Mouse (Mus musculus) forebrain, embryonic 11.5 days (tissue): ENCODE measurements around the gene Igsf23. TPM values are rescaled to one million over a fixed set of nuclear protein-coding genes. Genes with fewer than 3 reads are reported as not detected.
"Not testable (repeated sequence)": the region's sequence is repeated elsewhere in the genome, so short reads cannot be mapped to it uniquely, and the experiment has no call there.

Source experiments
- ATAC-seq: fragments of 200-750 bp; cut with Nextera tagmentation; replicated peaks from 2 replicates; pipeline ENCODE4 v1.8.0; 2017; ENCODE audit warnings: moderate TSS enrichment; ENCODE audit not compliant: low FRiP score
- DNase-seq: peaks from one replicate; pipeline ENCODE4 v3.0.0-alpha.2; 2017; ENCODE audit warnings: low spot score
- H3K27ac ChIP-seq: fragments of 300-500 bp; sonication (generic); 2 replicates; pipeline ENCODE4 v1.5.1; 2014; ENCODE audit warnings: low read depth, low read length
- H3K27me3 ChIP-seq: fragments of 300-500 bp; sonication (generic); 2 replicates; pipeline ENCODE4 v1.6.1; 2014; ENCODE audit warnings: mild to moderate bottlenecking, low read length, mixed read lengths; ENCODE audit not compliant: control insufficient read depth, insufficient read depth
- H3K36me3 ChIP-seq: fragments of 300-500 bp; sonication (generic); 2 replicates; pipeline ENCODE4 v1.6.1; 2014; ENCODE audit warnings: mild to moderate bottlenecking, low read length, moderate library complexity, mixed read lengths; ENCODE audit not compliant: control insufficient read depth, insufficient read depth
- H3K4me1 ChIP-seq: fragments of 300-500 bp; sonication (generic); replicated peaks from 2 replicates; pipeline ENCODE4 v1.6.1; 2014; ENCODE audit warnings: low read length, mixed read lengths; ENCODE audit not compliant: control insufficient read depth, insufficient read depth
- H3K4me2 ChIP-seq: fragments of 300-500 bp; sonication (generic); 2 replicates; pipeline ENCODE4 v1.6.1; 2014; ENCODE audit warnings: low read depth, mild to moderate bottlenecking, low read length, moderate library complexity, mixed read lengths; ENCODE audit not compliant: severe bottlenecking
- H3K4me3 ChIP-seq: fragments of 300-500 bp; sonication (generic); 2 replicates; pipeline ENCODE4 v1.5.1; 2014; ENCODE audit warnings: low read depth, low read length
- H3K9ac ChIP-seq: fragments of 300-500 bp; sonication (generic); 2 replicates; pipeline ENCODE4 v1.6.1; 2014; ENCODE audit warnings: low read length
- H3K9me3 ChIP-seq: fragments of 300-500 bp; sonication (generic); 2 replicates; pipeline ENCODE4 v1.6.1; 2016; ENCODE audit warnings: low read length, mixed read lengths; ENCODE audit not compliant: control insufficient read depth
- WGBS: fragments of 180-500 bp; shearing (Covaris S2); extraction: QIAGEN DNeasy Blood & Tissue Kit; methylation state at CpG from one replicate; pipeline ENCODE4 v1.1.7; 2014; 5-methylcytosine and 5-hydroxymethylcytosine counted together
- polyA plus RNA-seq: library from polyadenylated mRNA; unstranded; fragments of >200 nt; fragmentation: Nextera tagmentation; extraction: Ambion mirVana; gene quantifications from 2 replicates; pipeline ENCODE4 v1.2.1, GENCODE M21; 2014

Gene Igsf23
- polyA plus RNA-seq, 1 experiment from 2014 or later: 0.13 TPM

GRCm38 (mm10) chr7:19930481-19930880, 20.1 kb downstream of the Igsf23 start:
- not testable (repeated sequence) for H3K9ac ChIP-seq, H3K4me2 ChIP-seq, H3K36me3 ChIP-seq, H3K4me1 ChIP-seq, H3K27ac ChIP-seq, ATAC-seq, H3K9me3 ChIP-seq, DNase-seq, H3K4me3 ChIP-seq, H3K27me3 ChIP-seq
- 82% methylated on average over 6 of the region's 6 CpGs for WGBS

DNA sequence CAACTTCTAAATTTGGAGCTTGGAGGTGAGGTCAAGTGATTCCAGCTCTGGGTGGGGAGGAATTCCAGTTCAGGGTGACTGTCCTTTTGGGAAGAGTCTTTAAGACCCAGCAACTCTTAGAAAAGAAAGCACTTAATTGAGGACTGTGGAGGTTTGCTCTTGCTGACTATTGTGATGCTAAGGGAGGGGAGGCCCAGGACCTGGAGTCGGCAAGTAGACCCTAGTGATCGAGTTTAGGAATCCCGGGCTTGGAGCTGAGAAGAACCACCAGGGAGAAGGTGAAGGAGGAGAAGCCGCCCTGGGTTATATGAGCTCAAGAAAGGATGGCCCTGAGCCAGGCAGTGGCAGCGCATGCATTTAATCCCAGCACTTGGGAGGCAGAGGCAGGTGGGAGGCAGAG, 22.1 kb downstream of the Igsf23 start:
- H3K36me3 ChIP-seq: no peaks in the 10 kb centered on the region
- no peak overlapping the region for H3K9ac ChIP-seq
- no peak overlapping the region for H3K4me3 ChIP-seq
- no peak for ATAC-seq
- no peaks in the 10 kb centered on the region for H3K27me3 ChIP-seq
- no peaks in the 10 kb centered on the region for H3K9me3 ChIP-seq
- no peaks in the 10 kb centered on the region; the same call in 1 of the 2 replicates for H3K4me1 ChIP-seq
- 80% methylated on average over 5 of the region's 5 CpGs for WGBS
- no peak for DNase-seq
- H3K27ac ChIP-seq: no peak overlapping the region
- H3K4me2 ChIP-seq: no peak overlapping the region

DNA sequence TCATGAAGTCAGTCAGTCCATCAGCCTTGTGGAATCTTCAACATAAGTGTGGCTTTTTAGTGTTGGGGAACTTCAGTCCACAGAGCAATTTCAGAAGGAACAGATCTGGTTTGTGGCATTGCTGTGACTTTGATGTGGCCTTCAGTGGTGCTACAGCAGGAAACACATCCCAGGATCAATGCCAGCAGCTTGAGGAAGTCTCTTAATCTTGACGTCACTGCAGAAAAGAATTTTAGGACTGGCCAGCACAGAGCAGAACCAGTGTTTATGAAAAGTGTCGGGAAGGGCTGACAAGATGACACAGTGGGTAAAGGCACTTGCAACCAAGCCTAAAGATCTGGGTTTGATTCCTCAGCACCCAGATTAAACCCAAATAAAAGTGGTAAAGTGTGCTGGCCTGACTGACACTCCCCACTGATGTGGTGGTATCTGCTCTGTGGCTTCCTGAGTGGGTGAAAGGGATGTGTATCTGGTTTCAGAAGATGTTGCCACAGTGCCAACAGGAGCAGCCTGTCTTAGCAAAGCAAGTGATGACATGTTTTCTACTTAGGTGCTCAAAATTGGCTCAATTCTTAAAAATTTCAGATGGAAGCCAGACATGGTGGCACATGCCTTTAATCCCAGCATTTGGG, 23.6 kb downstream of the Igsf23 start:
- Histone ChIP-seq H3K27me3 (no peaks in the 10 kb centered on the region), H3K4me1 (no peaks in the 10 kb centered on the region), H3K4me2 (no peak overlapping the region), H3K9ac (no peak overlapping the region), H3K9me3 (no peaks in the 10 kb centered on the region), H3K4me3 (no peak overlapping the region), H3K27ac (no peak overlapping the region), H3K36me3 (no peaks in the 10 kb centered on the region)
- WGBS: 77% methylated on average over 2 of the region's 2 CpGs
- ATAC-seq (no peak), DNase-seq (no peak)

DNA sequence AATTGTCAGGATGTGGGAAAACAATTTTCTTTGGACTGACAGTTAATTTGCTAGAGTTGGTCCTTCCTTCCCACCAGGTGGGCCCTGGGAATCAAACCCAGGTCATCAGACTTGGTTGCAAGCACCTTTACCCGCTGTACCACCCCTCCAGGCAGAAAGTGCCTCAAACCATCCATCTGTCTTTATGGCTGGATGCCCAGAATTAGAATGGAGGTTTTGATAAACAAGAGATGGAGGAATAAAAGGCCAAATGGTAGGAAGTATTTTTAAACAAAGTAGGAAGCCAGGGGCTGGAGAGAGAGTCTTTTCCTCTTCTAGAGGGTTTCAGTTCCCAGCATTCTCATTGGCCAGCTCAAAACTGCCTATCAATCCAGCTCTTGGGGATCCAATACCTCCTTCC, 25.2 kb downstream of the Igsf23 start:
- Histone ChIP-seq H3K4me3 (no peak overlapping the region), H3K27me3 (no peaks in the 10 kb centered on the region), H3K4me1 (no peaks in the 10 kb centered on the region), H3K9ac (no peak overlapping the region), H3K27ac (no peak overlapping the region), H3K36me3 (no peaks in the 10 kb centered on the region), H3K9me3 (no peaks in the 10 kb centered on the region), H3K4me2 (no peak overlapping the region)
- no peak for DNase-seq
- no peak for ATAC-seq
- 75% methylated on average over 1 of the region's 1 CpGs for WGBS

DNA sequence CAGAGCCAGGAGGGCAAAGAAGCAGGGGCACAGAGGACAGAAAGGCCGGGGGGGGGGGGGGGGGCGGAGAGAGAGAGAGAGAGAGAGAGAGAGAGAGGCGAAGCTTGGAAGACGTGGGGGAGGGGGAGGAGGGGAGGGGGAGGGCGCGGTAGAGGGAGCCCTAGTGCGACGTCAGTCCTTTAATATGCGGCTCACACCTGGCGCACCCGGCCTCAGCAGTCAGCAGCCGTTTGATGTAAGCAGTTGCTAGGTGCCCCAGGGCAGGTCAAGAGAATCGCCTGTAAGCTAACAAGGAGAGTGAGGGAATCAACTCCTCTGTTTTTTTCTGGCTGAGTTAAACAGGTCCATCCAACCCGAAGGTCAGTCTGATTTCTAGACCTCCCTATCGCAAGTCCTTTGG, 26.8 kb downstream of the Igsf23 start:
- Histone ChIP-seq H3K4me2 (no peak overlapping the region), H3K27me3 (no peaks in the 10 kb centered on the region), H3K36me3 (no peaks in the 10 kb centered on the region), H3K27ac (no peak overlapping the region), H3K4me1 (no peaks in the 10 kb centered on the region), H3K4me3 (no peak overlapping the region), H3K9ac (no peak overlapping the region), H3K9me3 (no peaks in the 10 kb centered on the region)
- ATAC-seq (no peak), DNase-seq (peak; percentile 56)
- WGBS: 10% methylated on average over 10 of the region's 15 CpGs

- DNase-seq (no peak), ATAC-seq (no peak)
- Histone ChIP-seq H3K4me2 (no peak overlapping the region), H3K4me1 (no peaks in the 10 kb centered on the region), H3K27ac (no peak overlapping the region), H3K36me3 (no peaks in the 10 kb centered on the region), H3K4me3 (no peak overlapping the region), H3K9ac (no peak overlapping the region), H3K9me3 (no peaks in the 10 kb centered on the region), H3K27me3 (no peaks in the 10 kb centered on the region)
- WGBS: 45% methylated on average over 2 of the region's 2 CpGs
Measured at GRCm38 (mm10) chr7:19923354-19923753, 27.2 kb downstream of the Igsf23 start.

DNA sequence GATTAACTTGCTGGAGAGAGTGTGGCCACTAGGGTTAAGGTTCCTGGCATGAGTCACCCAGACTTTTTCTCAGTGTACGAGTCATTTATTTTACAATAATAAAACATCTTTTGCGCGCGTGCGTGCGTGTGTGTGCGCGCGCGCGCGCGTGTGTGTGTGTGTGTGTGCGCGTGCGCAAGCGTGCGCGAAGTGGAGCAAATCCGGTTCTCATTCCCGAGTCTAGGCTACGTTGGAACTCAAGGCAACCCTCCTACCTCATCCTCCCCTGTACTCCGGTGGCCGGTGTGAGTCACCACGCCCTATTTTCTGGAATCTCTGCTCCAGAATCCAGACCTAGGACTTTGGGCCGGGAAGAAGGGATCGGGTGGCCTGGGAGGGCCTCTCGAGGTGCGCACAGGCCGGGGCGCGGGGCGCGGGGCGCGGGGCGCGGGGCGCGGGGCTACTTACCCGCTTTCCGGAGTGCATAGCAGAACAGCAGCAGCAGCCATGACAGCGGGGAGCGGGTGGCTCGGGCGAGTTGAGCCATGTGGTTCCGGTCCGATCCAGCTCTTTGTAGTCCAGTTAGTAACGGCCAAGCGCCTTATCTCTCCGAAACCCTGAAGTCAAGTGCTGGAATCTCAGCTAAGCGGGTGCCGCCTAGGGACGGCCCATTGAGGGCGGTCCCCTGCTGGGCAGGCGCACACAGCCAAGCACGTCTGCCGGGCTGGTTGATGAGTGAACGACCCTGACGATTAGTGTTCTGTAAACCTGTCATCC, 29.9 kb downstream of the Igsf23 start, which contains the start of gene Pvr:
Gene Pvr (minus strand): TSS at position 655 of the 756 bp plus-strand sequence.
- under 1% methylated on average over 60 of the region's 60 CpGs for WGBS
- H3K27ac ChIP-seq: no peak within 1 kb of the TSS
- H3K36me3 ChIP-seq: no peaks in the 10 kb centered on the region
- peak; percentile 78 for DNase-seq
- peak; percentile 81 for ATAC-seq
- no peaks in the 10 kb centered on the region for H3K27me3 ChIP-seq
- H3K4me3 ChIP-seq: peak within 1 kb of the TSS; percentile 52
- no peaks in the 10 kb centered on the region for H3K4me1 ChIP-seq
- peak within 1 kb of the TSS; percentile 61 for H3K4me2 ChIP-seq
- H3K9ac ChIP-seq: peak within 1 kb of the TSS; percentile 68
- H3K9me3 ChIP-seq: no peaks in the 10 kb centered on the region

DNA sequence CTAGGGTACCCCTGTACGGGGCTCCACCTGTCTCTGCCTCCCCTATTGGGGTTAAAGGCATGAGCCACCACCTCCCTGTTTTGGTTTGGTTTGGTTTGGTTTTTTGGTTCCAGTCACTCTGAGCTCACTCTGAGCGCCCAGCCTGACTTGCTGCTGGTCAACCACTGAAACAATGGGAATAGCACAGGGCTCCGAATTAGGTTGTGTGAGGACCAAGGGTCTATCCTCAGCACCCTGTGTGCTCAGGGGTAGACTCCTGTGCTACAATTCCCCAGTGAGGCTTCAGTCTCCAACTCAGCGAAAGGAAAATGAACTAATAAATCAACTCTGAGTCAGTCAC, 30.4 kb downstream of the Igsf23 start:
- H3K9me3 ChIP-seq: no peaks in the 10 kb centered on the region
- ATAC-seq: peak; percentile 42
- H3K4me1 ChIP-seq: no peaks in the 10 kb centered on the region
- peak overlapping the region; percentile 68; the same call in 1 of the 2 replicates for H3K9ac ChIP-seq
- peak overlapping the region; percentile 52 for H3K4me3 ChIP-seq
- WGBS: 39% methylated on average over 4 of the region's 4 CpGs
- H3K4me2 ChIP-seq: peak overlapping the region; percentile 61
- H3K36me3 ChIP-seq: no peaks in the 10 kb centered on the region
- H3K27ac ChIP-seq: no peak overlapping the region
- H3K27me3 ChIP-seq: no peaks in the 10 kb centered on the region
- no peak for DNase-seq

DNA sequence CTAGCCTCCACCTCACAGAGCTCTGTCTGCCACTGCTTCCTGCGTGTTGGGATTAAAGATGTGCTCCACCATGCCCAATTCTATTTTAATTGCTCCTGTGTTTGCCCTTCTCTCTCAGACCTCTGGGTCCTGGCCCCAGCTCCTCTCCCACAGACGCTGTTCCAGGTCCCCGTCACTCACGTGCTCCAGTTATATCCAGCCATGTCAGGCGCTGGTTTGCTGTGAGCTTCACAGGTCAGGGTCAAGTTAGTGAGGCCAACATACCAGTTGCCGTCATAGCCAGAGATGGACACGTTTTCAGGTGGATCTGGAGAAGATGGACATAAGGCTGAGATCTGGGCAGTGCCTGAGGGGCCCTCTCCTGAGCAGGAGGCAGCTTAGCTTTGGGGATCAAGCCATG, 36.0 kb downstream of the Igsf23 start:
- no peaks in the 10 kb centered on the region for H3K36me3 ChIP-seq
- H3K9ac ChIP-seq: no peak overlapping the region
- H3K27me3 ChIP-seq: no peaks in the 10 kb centered on the region
- H3K9me3 ChIP-seq: no peaks in the 10 kb centered on the region
- no peak overlapping the region for H3K27ac ChIP-seq
- WGBS: 90% methylated on average over 7 of the region's 7 CpGs
- H3K4me1 ChIP-seq: no peaks in the 10 kb centered on the region
- ATAC-seq (no peak), DNase-seq (no peak)
- no peak overlapping the region for H3K4me3 ChIP-seq
- no peak overlapping the region for H3K4me2 ChIP-seq
